Mouse (Mus musculus) hindbrain, embryonic 15.5 days (tissue): ENCODE measurements at regions not wholly inside any gene's neighbourhood (a gene's known extent, or its start where the extent isn't known, plus 50 kb on each side); places are given as distances from the start of the nearest gene placed in this dataset.

ENCODE experiments used
- ATAC-seq: fragments of 200-750 bp; cut with Nextera tagmentation; 2 replicates; pipeline ENCODE4 v1.8.0; 2017; ENCODE audit warnings: low read depth, moderate number of reproducible peaks, moderate TSS enrichment; ENCODE audit not compliant: low FRiP score
- H3K27ac ChIP-seq: fragments of 300-500 bp; sonication (generic); replicated peaks from 2 replicates; pipeline ENCODE4 v1.5.1; 2015; ENCODE audit warnings: mild to moderate bottlenecking, inconsistent platforms
- H3K27me3 ChIP-seq: fragments of 300-500 bp; sonication (generic); 2 replicates; pipeline ENCODE4 v1.6.1; 2015; ENCODE audit warnings: control low read depth, inconsistent platforms
- H3K36me3 ChIP-seq: fragments of 300-500 bp; sonication (generic); 2 replicates; pipeline ENCODE4 v1.6.1; 2015; ENCODE audit warnings: control low read depth, inconsistent platforms
- H3K4me1 ChIP-seq: fragments of 300-500 bp; sonication (generic); replicated peaks from 2 replicates; pipeline ENCODE4 v1.6.1; 2015; ENCODE audit warnings: control low read depth, inconsistent platforms
- H3K4me2 ChIP-seq: fragments of 300-500 bp; sonication (generic); 2 replicates; pipeline ENCODE4 v1.6.1; 2015; ENCODE audit warnings: moderate library complexity, mild to moderate bottlenecking, inconsistent platforms
- H3K4me3 ChIP-seq: fragments of 300-500 bp; sonication (generic); 2 replicates; pipeline ENCODE4 v1.5.1; 2015; ENCODE audit warnings: mild to moderate bottlenecking, inconsistent platforms
- H3K9ac ChIP-seq: fragments of 300-500 bp; sonication (generic); 2 replicates; pipeline ENCODE4 v1.6.1; 2015; ENCODE audit warnings: inconsistent platforms
- H3K9me3 ChIP-seq: fragments of 300-500 bp; sonication (generic); 2 replicates; pipeline ENCODE4 v1.6.1; 2016; ENCODE audit warnings: control low read depth, inconsistent platforms
- WGBS: fragments of 180-500 bp; shearing (Covaris S2); methylation state at CpG from one replicate; pipeline ENCODE4 v1.1.7; 2015; 5-methylcytosine and 5-hydroxymethylcytosine counted together

- no peaks in the 10 kb centered on the region for H3K27me3 ChIP-seq
- H3K9me3 ChIP-seq, result no peaks in the 10 kb centered on the region
- no peak overlapping the region for H3K4me2 ChIP-seq
- 61% methylated on average over 12 of the region's 12 CpGs for whole genome bisulfite sequencing
- no peak overlapping the region for H3K4me3 ChIP-seq
- no peak overlapping the region for H3K27ac ChIP-seq
- H3K36me3 ChIP-seq, result no peaks in the 10 kb centered on the region
- no peak for ATAC-seq
- H3K4me1 ChIP-seq, result peaks cover 5% of the 10 kb centered on the region; the same call in 1 of the 2 replicates
- no peak overlapping the region for H3K9ac ChIP-seq
Observed at GRCm38 (mm10) chr1:89015385-89015784, 54.8 kb upstream of the Sh3bp4 start.

DNA sequence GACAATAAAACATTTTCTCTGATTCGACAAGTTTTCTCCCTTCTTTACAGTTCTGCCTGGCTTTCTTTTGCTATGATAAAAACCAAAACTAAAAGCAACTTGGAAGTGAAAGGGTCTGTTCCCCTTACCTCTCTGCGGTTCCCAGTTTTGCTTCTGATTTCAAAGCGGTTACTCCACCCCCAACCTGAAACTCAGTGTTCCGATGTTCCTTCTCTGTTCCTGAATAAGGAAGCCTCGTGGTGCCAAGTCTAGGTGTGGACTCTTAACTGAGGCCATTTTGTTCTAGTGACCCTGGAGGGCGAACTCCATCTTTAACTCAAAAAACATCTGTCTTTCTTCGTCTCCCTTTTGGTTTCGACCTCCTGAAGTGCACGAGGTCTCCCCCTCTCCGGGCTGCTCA, 54.4 kb upstream of the Sh3bp4 start:
- Histone ChIP-seq H3K36me3 (no peaks in the 10 kb centered on the region), H3K27ac (no peak overlapping the region), H3K9me3 (no peaks in the 10 kb centered on the region), H3K4me3 (no peak overlapping the region), H3K9ac (no peak overlapping the region), H3K4me1 (peaks cover 5% of the 10 kb centered on the region; the same call in 1 of the 2 replicates), H3K4me2 (no peak overlapping the region), H3K27me3 (no peaks in the 10 kb centered on the region)
- no peak for ATAC-seq
- WGBS, result 83% methylated on average over 10 of the region's 10 CpGs

- Histone ChIP-seq H3K36me3 (no peaks in the 10 kb centered on the region), H3K9ac (no peak overlapping the region), H3K27ac (no peak overlapping the region), H3K4me3 (no peak overlapping the region), H3K4me2 (no peak overlapping the region), H3K4me1 (peaks cover 11% of the 10 kb centered on the region; the same call in 1 of the 2 replicates), H3K27me3 (no peaks in the 10 kb centered on the region), H3K9me3 (no peaks in the 10 kb centered on the region)
- WGBS, result 96% methylated on average over 4 of the region's 4 CpGs
- ATAC-seq, result no peak
Observed at GRCm38 (mm10) chr1:89019778-89020373, 50.3 kb upstream of the Sh3bp4 start.
